Mouse (Mus musculus) G1E (cell line): ENCODE data around the gene Matn4.

Experiments
- CTCF ChIP-seq: IDR thresholded peaks from 2 replicates; pipeline ENCODE4 v1.5.1; 2012; ENCODE audit warnings: low read depth, low read length, inconsistent platforms, mixed read lengths
- POLR2AphosphoS5 ChIP-seq: IDR thresholded peaks from 2 replicates; pipeline ENCODE4 v1.6.1; 2012; ENCODE audit warnings: low read depth, low read length, inconsistent platforms; ENCODE audit not compliant: insufficient replicate concordance

DNA sequence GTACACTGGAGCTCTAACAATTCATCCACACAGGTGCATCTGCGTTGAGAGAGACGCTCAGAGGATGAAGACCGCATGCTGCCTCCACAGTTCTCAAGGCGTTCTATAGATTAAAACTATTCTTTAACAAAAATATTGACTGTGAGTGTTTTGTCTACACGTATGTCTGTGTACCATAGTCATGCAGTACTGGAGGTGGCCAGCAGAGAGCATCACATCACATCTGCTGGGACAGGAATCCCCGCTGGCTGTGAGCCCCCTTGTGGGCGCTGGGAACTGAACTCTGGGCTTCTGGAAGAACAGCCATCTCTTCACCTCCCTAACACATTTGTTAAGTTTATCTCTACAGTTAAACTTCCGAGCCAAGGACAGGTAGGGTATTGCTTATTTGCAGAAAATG is 23.2 kb downstream of the Matn4 start:
- TF ChIP-seq CTCF (no peak), POLR2AphosphoS5 (no peak)
